16 mouse cellular contexts compared by ENCODE assay signal in genomic region chr1:88594484-88595254, GRCm38 (mm10).
DNase-seq lines count a peak whose midpoint lies in the region; ATAC-seq lines count a peak whose summit lies in the region.
"Had no signal": no experiment of that assay in that cellular context is flagged by ENCODE, and none has a peak within 500 bp of the region (broad histone marks: within the 10 kb centered on the region; RNA-seq: fewer than 3 reads in every experiment).

No protein-coding gene starts in this region.

- intact Hi-C loops in left cerebral cortex, postnatal 4 days (cut with DNase I): no loop called here

- ATAC-seq in forebrain, embryonic 14.5 days: peak; percentile 84
- ATAC-seq in midbrain, embryonic 14.5 days (ENCODE audit: low FRiP score, low TSS enrichment): no peak
- ATAC-seq: liver, embryonic 12.5 days had no signal

- H3K4me3 ChIP-seq in forebrain, embryonic 14.5 days (ENCODE audit: low read depth, low read length): no peak overlapping the region
- H3K4me3 ChIP-seq in midbrain, embryonic 14.5 days (replicated peaks; ENCODE audit: low read depth, low read length): no peak overlapping the region
- H3K4me3 ChIP-seq: gastrocnemius, adult 2 months; liver, embryonic 12.5 days had no signal

- H3K36me3 ChIP-seq in forebrain, embryonic 14.5 days (ENCODE audit: control insufficient read depth, insufficient read depth, low read length): no peaks in the 10 kb centered on the region
- no peaks in the 10 kb centered on the region for H3K36me3 ChIP-seq in midbrain, embryonic 14.5 days (ENCODE audit: control insufficient read depth, insufficient read depth, low read length)
- H3K36me3 ChIP-seq: liver, embryonic 12.5 days had no signal

- H3K27me3 ChIP-seq in forebrain, embryonic 14.5 days (replicated peaks; ENCODE audit: control insufficient read depth, insufficient read depth, low read length): no peaks in the 10 kb centered on the region
- no peaks in the 10 kb centered on the region for H3K27me3 ChIP-seq in midbrain, embryonic 14.5 days (ENCODE audit: control insufficient read depth, insufficient read depth, low read length)
- H3K27me3 ChIP-seq: CH12.LX had no signal

- H3K9me3 ChIP-seq in forebrain, embryonic 14.5 days (replicated peaks; ENCODE audit: control insufficient read depth, low read length): no peaks in the 10 kb centered on the region
- no peaks in the 10 kb centered on the region for H3K9me3 ChIP-seq in midbrain, embryonic 14.5 days (ENCODE audit: control insufficient read depth, low read length)
- H3K9me3 ChIP-seq: liver, embryonic 12.5 days had no signal

- H3K9ac ChIP-seq in forebrain, embryonic 14.5 days (ENCODE audit: low read length): no peak overlapping the region
- no peak overlapping the region for H3K9ac ChIP-seq in midbrain, embryonic 14.5 days (replicated peaks; ENCODE audit: low read length)
- H3K9ac ChIP-seq: liver, embryonic 12.5 days had no signal

- H3K4me1 ChIP-seq in forebrain, embryonic 14.5 days (ENCODE audit: control insufficient read depth, insufficient read depth, low read length): peaks cover 24% of the 10 kb centered on the region
- peaks cover 9% of the 10 kb centered on the region; the same call in 1 of the 2 replicates for H3K4me1 ChIP-seq in midbrain, embryonic 14.5 days (ENCODE audit: control insufficient read depth, insufficient read depth, low read length)
- H3K4me1 ChIP-seq: liver, embryonic 12.5 days had no signal

- peak; percentile 55 to 70 for DNase-seq in cerebellum, postnatal 10 days
- no peak for DNase-seq in cerebellum, adult 9-10 months
- DNase-seq in left cerebral cortex, postnatal 4 days: peak; percentile 49
- DNase-seq in left cerebral cortex, adult 8-10 months (ENCODE audit: low spot score in 2 of 2): no peak
- DNase-seq in forebrain, embryonic 14.5 days (ENCODE audit: low spot score): peak; percentile 89
- DNase-seq in midbrain, embryonic 14.5 days: peak; percentile 43
- DNase-seq in testis, postnatal 14 days (ENCODE audit: low spot score): no peak
- no peak for DNase-seq in urinary bladder, adult 2 months (ENCODE audit: low spot score)
- DNase-seq: cerebellum, adult 18-20 months; gastrocnemius, adult 2 months; heart, postnatal 14 days; kidney, postnatal 10 days; lung, postnatal 14 days; spleen, adult 18-20 months had no signal

- peak overlapping the region; percentile 59 for H3K27ac ChIP-seq in forebrain, embryonic 14.5 days (ENCODE audit: low read depth, low read length)
- H3K27ac ChIP-seq in midbrain, embryonic 14.5 days (replicated peaks; ENCODE audit: low read depth, low read length): 0 out of 2 replicates have a peak overlapping the region, but pooled peaks have one; percentile 32
- H3K27ac ChIP-seq: gastrocnemius, adult 2 months; liver, embryonic 12.5 days had no signal

- WGBS in forebrain, embryonic 14.5 days: 17% methylated on average over 9 of the region's 9 CpGs
- WGBS in midbrain, embryonic 14.5 days: 44% methylated on average over 9 of the region's 9 CpGs

- no peak overlapping the region for H3K4me2 ChIP-seq in forebrain, embryonic 14.5 days (ENCODE audit: low read length)
- no peak overlapping the region for H3K4me2 ChIP-seq in midbrain, embryonic 14.5 days (ENCODE audit: low read length)
- H3K4me2 ChIP-seq: liver, embryonic 12.5 days had no signal

Comparison
In these comparisons a context has a peak if more than half of its experiments do, and no peak if none do; other contexts are left out.
1. DNase-seq: peak in cerebellum, postnatal 10 days (2 of 2), left cerebral cortex, postnatal 4 days (single experiment), forebrain, embryonic 14.5 days (single experiment) and midbrain, embryonic 14.5 days (single experiment); none in cerebellum, adult 9-10 months (single experiment), left cerebral cortex, adult 8-10 months (0 of 2), testis, postnatal 14 days (single experiment) and urinary bladder, adult 2 months (single experiment).